Mouse (Mus musculus): ENCODE data around the gene Cd160.

Cd160 gene

GRCm38 (mm10) chr3:96828308-96828864 lies 765 bp downstream of the Cd160 start:
- no peak for DNase-seq (ENCODE audit: low spot score)

GRCm38 (mm10) chr3:96825261-96825660 lies 3.9 kb downstream of the Cd160 start:
- no peak for DNase-seq (ENCODE audit: low spot score)

- no peak for DNase-seq (ENCODE audit: low spot score)
Measured at GRCm38 (mm10) chr3:96824614-96825013, 4.5 kb downstream of the Cd160 start.

GRCm38 (mm10) chr3:96823701-96824100 lies 5.5 kb downstream of the Cd160 start:
- DNase-seq (ENCODE audit: low spot score), result no peak

GRCm38 (mm10) chr3:96821581-96821980 lies 7.6 kb downstream of the Cd160 start:
- no peak for DNase-seq (ENCODE audit: low spot score)

GRCm38 (mm10) chr3:96820116-96820915 lies 8.8 kb downstream of the Cd160 start:
- DNase-seq (ENCODE audit: low spot score), result no peak

- no peak for DNase-seq (ENCODE audit: low spot score)
Measured at GRCm38 (mm10) chr3:96814342-96814741, 14.8 kb downstream of the Cd160 start.

- no peak for DNase-seq (ENCODE audit: low spot score)
Measured at GRCm38 (mm10) chr3:96813591-96814244, 15.4 kb downstream of the Cd160 start.

- peak; percentile 5 for DNase-seq (ENCODE audit: low spot score)
Measured at GRCm38 (mm10) chr3:96813106-96813505, 16.0 kb downstream of the Cd160 start.

GRCm38 (mm10) chr3:96812395-96813091 lies 16.6 kb downstream of the Cd160 start:
- peak; percentile 72 for DNase-seq (ENCODE audit: low spot score)

GRCm38 (mm10) chr3:96811232-96811631 lies 17.9 kb downstream of the Cd160 start:
- DNase-seq (ENCODE audit: low spot score), result no peak

GRCm38 (mm10) chr3:96808651-96809050 lies 20.5 kb downstream of the Cd160 start:
- DNase-seq (ENCODE audit: low spot score), result no peak

- DNase-seq (ENCODE audit: low spot score), result no peak
Measured at GRCm38 (mm10) chr3:96808136-96808535, 21.0 kb downstream of the Cd160 start.

GRCm38 (mm10) chr3:96802214-96802613 lies 26.9 kb downstream of the Cd160 start:
- DNase-seq (ENCODE audit: low spot score), result no peak

- no peak for DNase-seq (ENCODE audit: low spot score)
Measured at GRCm38 (mm10) chr3:96800254-96800653, 28.9 kb downstream of the Cd160 start.

GRCm38 (mm10) chr3:96788506-96788905 lies 40.6 kb downstream of the Cd160 start:
- DNase-seq (ENCODE audit: low spot score), result no peak

GRCm38 (mm10) chr3:96787784-96788183 lies 41.4 kb downstream of the Cd160 start:
- DNase-seq (ENCODE audit: low spot score), result peak; percentile 13

GRCm38 (mm10) chr3:96782236-96782635 lies 46.9 kb downstream of the Cd160 start:
- no peak for DNase-seq (ENCODE audit: low spot score)

- no peak for DNase-seq (ENCODE audit: low spot score)
Measured at GRCm38 (mm10) chr3:96777120-96777519, 52.0 kb downstream of the Cd160 start.

- peak; percentile 23 for DNase-seq (ENCODE audit: low spot score)
Measured at GRCm38 (mm10) chr3:96772949-96773348, 56.2 kb downstream of the Cd160 start.

GRCm38 (mm10) chr3:96769971-96770370 lies 59.2 kb downstream of the Cd160 start:
- DNase-seq (ENCODE audit: low spot score), result no peak

- no peak for DNase-seq (ENCODE audit: low spot score)
Measured at GRCm38 (mm10) chr3:96764528-96764927, 64.6 kb downstream of the Cd160 start.

GRCm38 (mm10) chr3:96759695-96760094 lies 69.5 kb downstream of the Cd160 start:
- DNase-seq (ENCODE audit: low spot score), result peak; percentile 11
